Mouse (Mus musculus) ovary, postnatal 36 days (tissue): ENCODE data around the gene Plcb4.

Experiments used
- DNase-seq: peaks from one replicate; pipeline ENCODE4 v3.0.0; 2022; ENCODE audit warnings: low spot score, mixed read lengths

Plcb4 gene

GRCm38 (mm10) chr2:135810841-135811240 is 152.0 kb downstream of the Plcb4 start:
- DNase-seq = no peak

DNA sequence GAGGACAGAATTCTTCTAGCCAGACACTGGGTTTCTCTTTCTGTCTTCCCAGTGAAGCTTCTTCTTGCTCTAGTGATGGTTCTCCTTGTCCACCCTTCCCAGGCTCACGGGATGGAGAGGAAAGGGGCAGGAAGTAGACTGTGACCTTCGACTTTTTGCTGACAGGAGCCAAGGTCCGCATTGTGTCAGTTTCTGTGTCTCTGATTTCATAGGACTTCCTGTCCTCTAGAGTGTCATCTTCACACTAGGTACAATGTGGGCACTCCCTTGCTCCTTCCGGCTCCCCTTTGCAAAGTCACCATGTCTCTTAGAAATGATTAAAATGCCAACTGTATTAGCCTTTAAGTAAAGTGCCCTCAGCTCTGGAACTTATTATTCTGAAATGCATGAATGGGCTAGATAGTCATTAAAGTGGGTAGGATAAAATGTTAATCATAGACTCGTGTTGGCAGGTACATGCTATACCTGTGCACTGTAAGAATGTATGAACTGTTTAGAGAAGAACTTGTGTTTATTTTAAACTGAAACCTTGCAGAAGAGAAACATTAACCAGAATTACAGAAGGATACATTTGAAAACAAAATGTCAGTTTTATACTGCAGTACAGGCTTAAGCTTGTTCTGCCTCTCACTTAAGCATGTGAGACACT is 152.8 kb downstream of the Plcb4 start:
- DNase-seq = no peak

- DNase-seq = no peak
These were observed 154.0 kb downstream of the Plcb4 start for GRCm38 (mm10) chr2:135812701-135813246.

DNA sequence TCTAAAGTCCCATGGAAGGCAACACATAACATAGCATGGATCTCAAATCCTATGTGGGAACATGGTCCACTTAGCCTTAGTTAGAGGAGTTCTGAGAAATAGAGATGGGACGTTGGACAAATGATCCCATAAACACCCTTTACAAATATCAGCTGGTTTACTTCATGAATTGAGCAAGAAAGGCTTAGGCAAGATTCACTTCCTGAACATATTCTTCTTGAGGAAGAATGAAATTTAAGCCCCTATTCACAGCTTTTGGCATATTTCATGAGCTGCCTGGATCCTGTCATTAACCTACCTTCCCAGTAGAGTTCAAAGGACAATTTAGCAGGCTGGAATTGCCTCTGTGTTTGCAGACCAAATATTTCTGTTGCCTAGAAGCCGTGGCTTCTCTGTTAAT is 161.9 kb downstream of the Plcb4 start:
- no peak for DNase-seq

DNA sequence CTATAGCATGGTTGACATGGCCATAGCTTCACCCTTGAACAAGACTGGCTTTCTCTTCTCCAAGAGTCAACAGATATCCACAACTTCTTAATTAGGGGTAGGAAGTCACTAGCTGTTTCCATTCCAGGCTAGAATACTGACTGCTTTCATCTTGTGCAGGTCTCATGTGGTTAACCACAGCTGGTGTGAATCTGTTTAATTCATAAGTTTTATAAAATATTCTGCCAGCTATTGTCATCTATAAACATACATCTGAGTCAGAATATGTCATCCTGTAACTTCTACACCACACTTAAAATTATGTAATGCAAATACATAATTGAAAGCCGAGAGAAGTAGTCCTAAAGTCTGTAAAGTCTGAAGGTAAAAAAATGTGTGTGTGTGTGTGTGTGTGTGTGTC is 164.9 kb downstream of the Plcb4 start:
- DNase-seq = no peak

DNA sequence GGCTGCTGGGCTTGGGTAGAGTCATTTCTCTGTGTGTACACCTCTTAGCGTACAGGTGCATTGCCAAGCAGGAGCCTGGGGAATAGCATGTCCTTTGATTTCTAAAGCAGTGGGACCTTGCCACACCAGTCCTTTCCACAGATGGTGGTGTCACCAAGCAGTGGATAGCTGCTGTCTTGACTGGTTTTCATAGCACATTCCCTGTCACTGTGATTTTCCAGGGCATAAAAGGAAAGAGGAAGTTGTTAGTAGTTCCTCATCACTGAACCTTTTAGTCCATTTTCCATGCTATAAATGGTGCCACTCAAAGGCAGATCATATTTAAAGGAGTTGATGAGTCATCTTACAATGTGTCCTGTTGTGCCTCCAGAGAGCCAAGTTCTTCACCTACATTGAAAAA is 165.9 kb downstream of the Plcb4 start:
- no peak for DNase-seq

DNA sequence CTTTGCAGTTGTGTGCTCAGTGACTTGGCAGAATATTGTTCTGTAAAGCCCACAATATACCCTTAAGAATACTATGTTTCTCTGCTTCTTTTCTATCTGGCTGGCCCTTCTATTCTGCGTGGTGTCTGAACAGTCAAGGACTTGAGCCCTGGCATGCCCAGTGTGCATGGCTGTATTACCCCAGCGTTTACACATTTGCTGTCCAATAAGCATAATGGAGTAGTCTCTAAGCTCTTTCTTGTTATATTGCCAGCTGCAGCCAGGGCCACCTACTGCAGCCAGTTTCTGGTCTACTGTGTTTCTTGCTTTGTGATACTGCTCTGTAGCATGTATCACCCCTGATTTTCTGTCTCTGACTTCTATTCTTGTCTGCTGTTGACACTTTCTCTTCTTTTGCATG is 166.8 kb downstream of the Plcb4 start:
- DNase-seq = no peak

DNA sequence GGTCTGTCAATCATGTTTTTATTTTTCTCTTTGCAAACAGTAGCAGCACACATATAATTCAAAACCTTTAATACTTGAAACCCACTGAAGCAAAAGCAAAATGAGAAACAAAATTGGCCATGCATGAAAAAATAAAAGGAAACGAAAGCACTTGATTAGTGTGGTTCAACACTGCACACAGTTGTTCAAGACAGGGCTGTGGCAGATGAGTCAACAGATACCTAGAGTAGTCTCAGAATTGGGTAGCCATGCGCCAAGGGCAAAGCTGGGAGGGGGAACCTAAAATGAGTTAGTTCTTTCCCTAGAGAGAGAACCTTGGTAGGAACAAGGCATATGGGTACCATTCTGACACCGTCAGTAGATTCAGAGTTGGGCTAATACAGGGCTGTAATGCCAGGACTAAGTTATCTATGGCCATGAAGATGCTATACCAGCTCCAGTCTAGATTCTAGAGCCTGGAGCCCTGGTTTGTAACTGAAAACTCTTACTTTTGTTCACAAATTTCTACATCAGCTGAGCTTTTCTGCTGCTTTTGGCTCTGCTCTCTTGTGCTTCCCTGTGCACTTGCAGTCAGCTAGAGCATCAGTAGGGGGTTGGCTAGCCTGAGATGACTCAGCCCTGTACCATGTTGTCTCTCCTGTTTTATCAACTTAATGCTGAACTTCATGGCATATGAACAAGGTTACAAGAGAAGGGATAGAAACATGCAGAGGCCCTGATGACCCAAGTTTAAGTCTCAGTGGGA is 168.0 kb downstream of the Plcb4 start:
- DNase-seq = no peak

GRCm38 (mm10) chr2:135828446-135828845 is 169.6 kb downstream of the Plcb4 start:
- DNase-seq = no peak

DNA sequence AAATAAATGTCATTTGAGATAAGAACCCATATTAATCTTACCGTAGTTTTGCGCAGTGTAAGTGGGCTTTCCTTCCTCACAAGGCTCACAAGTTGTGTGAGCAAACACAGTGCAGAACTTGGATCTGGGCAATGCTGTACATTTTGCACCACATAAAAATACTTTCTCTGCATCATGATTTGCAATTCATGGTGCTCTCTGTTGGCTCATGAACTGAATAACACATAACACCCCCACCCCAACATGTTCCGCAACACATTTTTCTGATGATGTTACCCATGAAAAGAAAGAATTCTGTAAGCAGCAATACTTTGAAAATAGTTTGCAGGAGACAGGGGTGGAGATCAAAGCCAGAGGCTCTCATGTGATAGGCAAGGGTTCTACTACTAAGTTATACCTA is 174.9 kb downstream of the Plcb4 start:
- DNase-seq = no peak

GRCm38 (mm10) chr2:135834435-135834834 is 175.6 kb downstream of the Plcb4 start:
- DNase-seq = no peak

- DNase-seq = no peak
These were observed 177.1 kb downstream of the Plcb4 start for GRCm38 (mm10) chr2:135835911-135836310.

GRCm38 (mm10) chr2:135836426-135836825 is 177.6 kb downstream of the Plcb4 start:
- DNase-seq = no peak

- no peak for DNase-seq
These were observed 178.9 kb downstream of the Plcb4 start for GRCm38 (mm10) chr2:135837730-135838129.

- DNase-seq = no peak
These were observed 179.3 kb downstream of the Plcb4 start for GRCm38 (mm10) chr2:135838135-135838534.

GRCm38 (mm10) chr2:135838651-135839286 is 180.0 kb downstream of the Plcb4 start:
- DNase-seq = no peak

- DNase-seq = no peak
These were observed 184.9 kb downstream of the Plcb4 start for GRCm38 (mm10) chr2:135843721-135844120.

DNA sequence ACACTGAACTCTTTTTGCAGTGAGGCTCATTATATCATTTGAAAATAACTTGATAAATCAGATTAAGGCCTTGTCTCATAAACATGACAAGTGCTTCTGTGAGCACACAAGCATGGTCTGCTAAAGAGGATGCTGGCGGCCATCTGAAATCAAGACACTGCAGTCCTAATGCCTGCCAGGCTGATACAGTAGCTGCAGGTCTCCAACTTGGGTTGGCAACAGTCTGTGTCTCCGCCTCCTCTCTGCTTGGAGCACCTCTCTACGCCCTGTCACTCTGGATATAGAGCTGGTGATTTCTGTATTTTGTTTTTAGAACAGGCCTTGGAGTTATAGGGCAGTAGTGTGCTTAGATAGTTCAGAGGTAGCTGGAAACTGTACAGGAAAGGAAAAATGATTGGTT is 188.1 kb downstream of the Plcb4 start:
- no peak for DNase-seq

- DNase-seq = no peak
These were observed 188.9 kb downstream of the Plcb4 start for GRCm38 (mm10) chr2:135847738-135848137.

GRCm38 (mm10) chr2:135848169-135848568 is 189.4 kb downstream of the Plcb4 start:
- DNase-seq = no peak

- DNase-seq = no peak
These were observed 193.2 kb downstream of the Plcb4 start for GRCm38 (mm10) chr2:135851964-135852363.

DNA sequence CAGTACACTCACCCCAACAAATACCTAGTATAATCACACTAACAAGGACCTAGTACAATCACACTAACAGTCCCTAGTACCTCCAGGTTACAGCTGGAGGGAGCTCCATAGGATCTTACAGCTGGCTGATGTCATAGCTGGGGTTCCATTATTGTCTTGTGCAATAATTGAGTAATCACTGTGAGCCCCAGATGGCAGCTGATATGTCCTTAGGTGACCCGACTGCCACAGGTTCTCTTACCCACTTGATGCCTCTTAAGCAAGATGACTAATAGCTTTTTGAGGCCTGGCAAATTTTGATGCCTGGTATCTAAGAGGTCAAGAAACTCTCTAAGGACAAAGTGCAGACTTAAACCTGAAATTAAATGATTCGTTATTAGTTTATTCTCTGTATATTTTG is 194.3 kb downstream of the Plcb4 start:
- no peak for DNase-seq

DNA sequence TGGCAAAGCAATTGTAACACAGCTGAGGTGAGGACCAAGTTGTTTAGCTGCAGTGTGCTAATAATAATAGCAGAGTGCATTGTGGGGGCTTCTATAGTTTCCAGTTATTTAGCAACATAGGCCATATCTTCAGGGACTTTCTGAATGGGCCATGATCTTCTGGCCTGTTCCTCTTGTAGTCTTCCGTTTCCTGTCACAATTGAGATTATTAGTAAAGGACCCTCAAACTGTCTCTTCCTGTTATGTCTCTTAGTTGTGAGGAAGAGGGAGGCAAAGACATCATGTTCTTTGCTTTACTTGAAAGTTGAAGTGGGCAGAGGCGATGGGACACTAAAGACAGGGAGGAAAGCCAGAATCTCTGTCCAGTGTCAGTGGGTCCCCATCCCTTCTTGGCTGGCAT is 195.2 kb downstream of the Plcb4 start:
- no peak for DNase-seq
